Mouse (Mus musculus) megakaryocyte, adult 5-6 weeks (primary cell): ENCODE measurements around the gene Mrto4. TPM values are rescaled to one million over a fixed set of nuclear protein-coding genes. Genes with fewer than 3 reads are reported as not detected.

Experiments used
- ATAC-seq: 2 replicates; pipeline ENCODE4 v1.8.0; 2016; ENCODE audit warnings: mild to moderate bottlenecking, inconsistent platforms; ENCODE audit not compliant: poor library complexity, severe bottlenecking
- total RNA-seq, 2 experiments: library from RNA; stranded (forward) in 1 of 2; stranded (reverse) in 1 of 2; fragments of 153-499, 151-499 nt in 1 of 2; fragments of 221-1000, 200-1000 nt in 1 of 2; gene quantifications; 2 replicates each; pipeline versions ENCODE4 v1.2.3 to v1.2.4; 2015 to 2017

The Mrto4 gene
- total RNA-seq, 2 experiments from 2014 or later: 33.9 to 47.1 TPM

- ATAC-seq: peak; percentile 53
Measured at GRCm38 (mm10) chr4:139341556-139342233, 10.7 kb downstream of the Mrto4 start.

- peak; percentile 68 for ATAC-seq
Measured at GRCm38 (mm10) chr4:139340835-139341234, 11.5 kb downstream of the Mrto4 start.

GRCm38 (mm10) chr4:139338145-139338544 is 14.2 kb downstream of the Mrto4 start:
- no peak for ATAC-seq

GRCm38 (mm10) chr4:139336822-139337483 is 15.4 kb downstream of the Mrto4 start:
- ATAC-seq: peak; percentile 88

- no peak for ATAC-seq
Measured at GRCm38 (mm10) chr4:139335507-139335906, 16.9 kb downstream of the Mrto4 start.

- ATAC-seq: no peak
Measured at GRCm38 (mm10) chr4:139334631-139335295, 17.6 kb downstream of the Mrto4 start.

- peak; percentile 100 for ATAC-seq
Measured at GRCm38 (mm10) chr4:139330605-139331004, 21.8 kb downstream of the Mrto4 start.

GRCm38 (mm10) chr4:139319740-139320139 is 32.6 kb downstream of the Mrto4 start:
- 0 out of 2 replicates have a peak, but pooled peaks have one; percentile 12 for ATAC-seq

GRCm38 (mm10) chr4:139318449-139318848 is 33.9 kb downstream of the Mrto4 start:
- ATAC-seq: no peak

GRCm38 (mm10) chr4:139312632-139313031 is 39.7 kb downstream of the Mrto4 start:
- ATAC-seq: no peak

GRCm38 (mm10) chr4:139311707-139312106 is 40.7 kb downstream of the Mrto4 start:
- no peak for ATAC-seq

- ATAC-seq: no peak
Measured at GRCm38 (mm10) chr4:139310899-139311701, 41.3 kb downstream of the Mrto4 start.

GRCm38 (mm10) chr4:139310171-139310898 is 42.0 kb downstream of the Mrto4 start, which contains the start of the genes Pqlc2 and Akr7a5:
TSS of gene Pqlc2 (minus strand) at chr4:139310708.
TSS of gene Akr7a5 (plus strand) at chr4:139310744.
- peak; percentile 82 for ATAC-seq

- ATAC-seq: no peak
Measured at GRCm38 (mm10) chr4:139309651-139310050, 42.7 kb downstream of the Mrto4 start.

- peak; percentile 73 for ATAC-seq
Measured at GRCm38 (mm10) chr4:139307916-139308315, 44.5 kb downstream of the Mrto4 start.

- ATAC-seq: no peak
Measured at GRCm38 (mm10) chr4:139305521-139305920, 46.9 kb downstream of the Mrto4 start.

GRCm38 (mm10) chr4:139302241-139302640 is 50.1 kb downstream of the Mrto4 start:
- ATAC-seq: no peak

- ATAC-seq: no peak
Measured at GRCm38 (mm10) chr4:139301780-139302179, 50.6 kb downstream of the Mrto4 start.

GRCm38 (mm10) chr4:139298671-139299366 is 53.6 kb downstream of the Mrto4 start:
- no peak for ATAC-seq

GRCm38 (mm10) chr4:139297566-139297965 is 54.8 kb downstream of the Mrto4 start:
- ATAC-seq: no peak
